Mouse (Mus musculus) kidney, adult 2 months (tissue): Measurements from ENCODE around the gene Myom1.

Source experiments
- CTCF ChIP-seq: fragments of 200-500 bp; conservative IDR thresholded peaks from 2 replicates; pipeline ENCODE4 v1.5.1; 2011; ENCODE audit warnings: low read depth, mild to moderate bottlenecking, control low read depth, low read length, moderate library complexity, mixed read lengths; ENCODE audit not compliant: insufficient read depth, insufficient read length
- POLR2A ChIP-seq: fragments of 200-500 bp; IDR thresholded peaks from one replicate; pipeline ENCODE4 v1.6.1; 2011; ENCODE audit warnings: low read depth, low read length, control low read depth

DNA sequence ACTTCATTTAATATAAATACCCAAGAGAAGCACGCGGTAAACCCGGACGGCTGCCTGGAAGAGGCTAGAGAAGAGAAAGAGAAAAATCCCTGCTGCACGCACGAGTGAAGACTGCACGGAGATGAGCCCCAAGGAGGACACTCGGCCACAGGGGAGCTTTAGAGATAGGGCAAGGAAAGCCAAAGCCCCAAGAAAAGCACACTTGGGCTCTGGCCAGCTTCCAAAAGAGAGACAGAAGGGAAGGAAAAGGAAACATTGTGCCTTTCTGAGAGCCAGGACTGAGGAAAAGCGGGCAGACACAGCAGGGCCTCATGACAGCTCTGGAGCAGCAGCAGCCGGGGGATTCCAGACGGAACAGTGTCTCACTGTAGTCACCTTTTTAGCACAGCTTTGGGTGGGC lies 31.2 kb upstream of the Myom1 start:
- TF ChIP-seq CTCF (no peak), POLR2A (no peak)
